Mouse (Mus musculus) spleen, adult 2 months (tissue): Measurements from ENCODE around the gene Mical3. TPM values are rescaled to one million over a fixed set of nuclear protein-coding genes. Genes with fewer than 3 reads are reported as not detected.

ENCODE experiments used
- DNase-seq, 2 experiments: peaks; one replicate each; pipeline versions ENCODE4 v3.0.0 to v3.0.0-alpha.2; 2012 to 2021; ENCODE audit warnings: low spot score in 2 of 2, low read depth in 1 of 2
- H3K27ac ChIP-seq: fragments of 200-500 bp; 2 replicates; pipeline ENCODE4 v1.5.1; 2012; ENCODE audit warnings: low read length, inconsistent platforms; ENCODE audit not compliant: insufficient read depth
- H3K27me3 ChIP-seq: fragments of 200-500 bp; 2 replicates; pipeline ENCODE4 v1.6.1; 2012; ENCODE audit warnings: mild to moderate bottlenecking, moderate library complexity, low read length, inconsistent platforms; ENCODE audit not compliant: control insufficient read depth, insufficient read depth
- H3K36me3 ChIP-seq: fragments of 200-500 bp; 2 replicates; pipeline ENCODE4 v1.6.1; 2012; ENCODE audit warnings: mild to moderate bottlenecking, low read length, inconsistent platforms; ENCODE audit not compliant: control insufficient read depth, insufficient read depth
- H3K4me1 ChIP-seq: fragments of 200-500 bp; 2 replicates; pipeline ENCODE4 v1.6.1; 2011; ENCODE audit warnings: inconsistent platforms; ENCODE audit not compliant: control insufficient read depth, insufficient read depth, insufficient read length
- H3K4me3 ChIP-seq: fragments of 200-500 bp; 2 replicates; pipeline ENCODE4 v1.5.1; 2011; ENCODE audit warnings: mild to moderate bottlenecking, inconsistent platforms; ENCODE audit not compliant: insufficient read depth, insufficient read length; ENCODE audit errors: extremely low read depth
- CTCF ChIP-seq: fragments of 200-500 bp; IDR thresholded peaks from 2 replicates; pipeline ENCODE4 v1.5.1; 2011; ENCODE audit warnings: mild to moderate bottlenecking, inconsistent platforms; ENCODE audit not compliant: insufficient read depth, insufficient read length, insufficient replicate concordance; ENCODE audit errors: extremely low read depth
- POLR2A ChIP-seq: fragments of 200-500 bp; IDR thresholded peaks from 2 replicates; pipeline ENCODE4 v1.6.1; 2011; ENCODE audit warnings: low read depth, low read length, inconsistent platforms
- WGBS: fragments of 180-500 bp; shearing (Covaris S2); methylation state at CpG from one replicate; pipeline ENCODE4 v1.1.7; 2018; 5-methylcytosine and 5-hydroxymethylcytosine counted together
- polyA plus RNA-seq: library from polyadenylated mRNA; depleted of rRNA; stranded (reverse); fragments of >200 nt; gene quantifications from 2 replicates; pipeline ENCODE4 v1.2.3, GENCODE M21; 2012; rRNA removed

Gene Mical3
- polyA plus RNA-seq, result 11.2 and 11.4 TPM in 2 replicates

DNA sequence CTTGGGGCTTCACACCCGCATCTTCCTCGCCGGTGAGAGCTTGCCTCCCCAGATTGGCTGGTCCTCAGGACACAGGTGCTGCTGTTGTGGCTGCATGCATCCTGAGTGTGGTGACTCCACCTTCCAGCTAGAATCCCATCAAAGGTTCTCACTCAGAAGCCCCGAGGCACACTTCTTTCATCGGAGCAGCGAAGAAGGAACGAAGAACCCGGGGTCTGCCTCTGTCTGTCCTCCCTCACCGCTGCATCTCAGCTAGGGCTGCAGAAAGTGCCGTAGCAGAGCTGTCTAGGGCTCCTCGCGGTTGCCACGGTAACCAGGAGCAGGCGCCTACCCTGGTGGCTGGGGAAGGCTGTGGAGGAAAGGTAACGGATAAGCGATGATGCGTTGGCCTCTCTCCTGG lies at the start of gene Mical3:
TSS of gene Mical3 (minus strand) at position 227 of the 400 bp plus-strand sequence.
- Histone ChIP-seq H3K4me3 (peak within 1 kb of the TSS; percentile 43; the same call in 1 of the 2 replicates), H3K4me1 (no peaks in the 10 kb centered on the region; the same call in 1 of the 2 replicates), H3K27ac (no peak within 1 kb of the TSS), H3K27me3 (0 out of 2 replicates have a peak, but pooled peaks cover 7% of the 10 kb centered on the region), H3K36me3 (no peaks in the 10 kb centered on the region)
- TF ChIP-seq CTCF (no peak), POLR2A (no peak)
- no peak for DNase-seq
- WGBS, result 5% methylated on average over 17 of the region's 17 CpGs

DNA sequence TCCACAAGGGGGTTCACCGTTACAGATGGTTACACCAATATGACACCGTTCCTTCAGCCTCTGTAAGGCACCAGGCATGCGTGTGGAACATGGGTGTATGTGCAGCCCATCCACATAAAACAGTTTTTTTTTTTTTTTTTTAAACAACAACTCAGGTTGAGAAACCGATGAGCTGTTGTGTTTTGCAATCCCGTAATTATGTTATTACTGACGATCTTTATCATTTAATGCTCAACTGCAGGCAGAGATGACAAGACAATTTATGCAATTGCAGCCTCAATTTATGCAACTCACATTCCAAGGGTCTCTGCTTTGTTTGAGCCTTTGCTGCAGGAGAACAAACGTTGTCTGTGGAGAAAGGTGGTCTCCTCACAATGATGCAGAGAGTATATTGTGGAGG lies 49.0 kb upstream of the Mical3 start:
- Histone ChIP-seq H3K4me3 (no peak overlapping the region), H3K4me1 (no peaks in the 10 kb centered on the region), H3K27me3 (no peaks in the 10 kb centered on the region), H3K27ac (no peak overlapping the region), H3K36me3 (no peaks in the 10 kb centered on the region)
- DNase-seq, result no peak
- no peak for TF ChIP-seq POLR2A
- TF ChIP-seq CTCF, result no peak
- 81% methylated on average over 7 of the region's 7 CpGs for WGBS

DNA sequence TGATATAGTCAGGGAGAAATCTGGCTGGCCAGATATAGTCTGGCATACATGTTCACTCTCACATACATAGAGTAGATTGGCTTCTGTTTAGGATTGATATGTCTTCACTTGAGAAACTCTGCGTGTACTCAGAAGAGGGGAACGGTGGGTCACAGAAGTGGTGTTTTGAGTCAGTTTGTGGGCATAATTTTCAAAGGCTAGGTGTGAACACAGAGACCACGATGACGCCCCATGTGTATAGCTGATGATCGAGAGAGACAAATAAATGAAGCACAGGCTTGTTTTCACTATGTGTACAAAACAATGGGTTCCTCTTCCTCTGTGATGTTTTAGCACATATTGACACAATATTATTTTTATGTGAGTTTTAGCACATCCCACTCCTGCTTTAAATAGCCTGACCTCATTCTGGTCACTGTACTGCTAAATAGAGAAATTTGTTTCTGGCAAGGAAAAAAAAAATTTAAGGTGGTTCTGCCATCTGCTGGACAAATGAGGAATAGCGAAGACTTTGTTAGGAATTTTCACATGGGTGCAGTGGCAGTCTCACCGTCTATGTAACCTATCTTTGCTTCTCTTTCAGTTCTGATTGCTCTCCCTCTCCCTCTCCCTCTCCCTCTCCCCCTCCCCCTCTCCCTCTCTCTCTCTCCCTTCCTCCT lies 48.0 kb upstream of the Mical3 start:
- Histone ChIP-seq H3K27ac (no peak overlapping the region), H3K4me1 (no peaks in the 10 kb centered on the region), H3K4me3 (no peak overlapping the region), H3K27me3 (no peaks in the 10 kb centered on the region), H3K36me3 (no peaks in the 10 kb centered on the region)
- TF ChIP-seq CTCF, result no peak
- TF ChIP-seq POLR2A, result no peak
- peak in 1 of 2 experiments; percentile 12 for DNase-seq
- 51% methylated on average over 7 of the region's 7 CpGs for WGBS

- no peaks in the 10 kb centered on the region for H3K4me1 ChIP-seq
- no peaks in the 10 kb centered on the region for H3K27me3 ChIP-seq
- no peaks in the 10 kb centered on the region for H3K36me3 ChIP-seq
- H3K27ac ChIP-seq, result no peak overlapping the region
- TF ChIP-seq CTCF (no peak), POLR2A (no peak)
- H3K4me3 ChIP-seq, result no peak overlapping the region
- 93% methylated on average over 7 of the region's 7 CpGs for WGBS
- no peak for DNase-seq
These were observed 46.4 kb upstream of the Mical3 start for GRCm38 (mm10) chr6:121177118-121177708.

DNA sequence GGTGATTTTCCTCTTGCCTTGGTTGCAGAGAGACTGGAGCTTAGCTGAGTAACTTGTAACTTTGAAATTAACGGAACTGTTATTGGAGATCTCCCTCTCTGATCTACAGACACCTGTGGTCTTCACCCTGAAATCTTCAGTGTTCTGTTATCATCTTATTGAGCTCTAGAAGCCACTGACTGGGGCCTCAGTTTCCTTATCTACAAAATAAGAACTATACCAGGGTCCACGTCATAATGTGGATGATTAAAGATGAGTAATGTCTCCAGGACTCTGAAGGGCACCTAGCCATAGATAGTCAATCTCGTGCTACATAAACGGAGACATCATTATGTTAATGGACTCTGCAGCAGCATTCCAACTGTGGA lies 45.9 kb upstream of the Mical3 start:
- no peaks in the 10 kb centered on the region for H3K36me3 ChIP-seq
- no peaks in the 10 kb centered on the region for H3K4me1 ChIP-seq
- H3K27me3 ChIP-seq, result no peaks in the 10 kb centered on the region
- no peak for TF ChIP-seq POLR2A
- TF ChIP-seq CTCF, result no peak
- H3K27ac ChIP-seq, result no peak overlapping the region
- 80% methylated on average over 4 of the region's 4 CpGs for WGBS
- no peak overlapping the region for H3K4me3 ChIP-seq
- no peak for DNase-seq

GRCm38 (mm10) chr6:121176011-121176730 lies 45.4 kb upstream of the Mical3 start:
- H3K27me3 ChIP-seq, result no peaks in the 10 kb centered on the region
- no peaks in the 10 kb centered on the region for H3K36me3 ChIP-seq
- WGBS, result 64% methylated on average over 14 of the region's 14 CpGs
- TF ChIP-seq CTCF (no peak), POLR2A (no peak)
- H3K4me3 ChIP-seq, result no peak overlapping the region
- DNase-seq, result no peak
- no peak overlapping the region for H3K27ac ChIP-seq
- no peaks in the 10 kb centered on the region for H3K4me1 ChIP-seq
